Mouse (Mus musculus) C2C12 (cell line): ENCODE results near the gene Olfr1362.

Source experiments
- CTCF ChIP-seq: IDR thresholded peaks from one replicate; pipeline ENCODE4 v1.5.1; 2011; ENCODE audit not compliant: control insufficient read depth, insufficient read depth, insufficient read length
- MAX ChIP-seq: IDR thresholded peaks from one replicate; pipeline ENCODE4 v1.6.1; 2011; ENCODE audit warnings: mild to moderate bottlenecking, control low read depth
- USF1 ChIP-seq: IDR thresholded peaks from one replicate; pipeline ENCODE4 v1.6.1; 2011; ENCODE audit warnings: low read depth, mild to moderate bottlenecking, control low read depth, moderate library complexity

GRCm38 (mm10) chr13:21613922-21614321, at the start of gene Olfr1362:
- no peak for TF ChIP-seq CTCF
- no peak for TF ChIP-seq MAX
- no peak for TF ChIP-seq USF1
